Mouse (Mus musculus) brown adipose tissue, adult 24 weeks (tissue): ENCODE data around the gene Zfp618. TPM values are rescaled to one million over a fixed set of nuclear protein-coding genes. Genes with fewer than 3 reads are reported as not detected.

Experiments
- H3K27ac ChIP-seq: fragments of 200-500 bp; replicated peaks from 2 replicates; pipeline ENCODE4 v1.5.1; 2012; ENCODE audit warnings: low read depth, mild to moderate bottlenecking, low read length
- H3K4me1 ChIP-seq: fragments of 200-500 bp; 2 replicates; pipeline ENCODE4 v1.6.1; 2012; ENCODE audit warnings: low read length, mixed read lengths; ENCODE audit not compliant: control insufficient read depth, insufficient read depth, insufficient read length
- H3K4me3 ChIP-seq: fragments of 200-500 bp; 2 replicates; pipeline ENCODE4 v1.5.1; 2012; ENCODE audit warnings: low read depth, mild to moderate bottlenecking, low read length, moderate library complexity; ENCODE audit not compliant: insufficient read depth
- polyA plus RNA-seq: library from polyadenylated mRNA; stranded (reverse); fragments of >200 nt; gene quantifications from 2 replicates; pipeline ENCODE4 v1.2.4, GENCODE M21; 2012; ENCODE audit not compliant: missing spikeins, insufficient read depth, insufficient read length

The Zfp618 gene
- polyA plus RNA-seq, 1 experiment = 0.28 TPM

DNA sequence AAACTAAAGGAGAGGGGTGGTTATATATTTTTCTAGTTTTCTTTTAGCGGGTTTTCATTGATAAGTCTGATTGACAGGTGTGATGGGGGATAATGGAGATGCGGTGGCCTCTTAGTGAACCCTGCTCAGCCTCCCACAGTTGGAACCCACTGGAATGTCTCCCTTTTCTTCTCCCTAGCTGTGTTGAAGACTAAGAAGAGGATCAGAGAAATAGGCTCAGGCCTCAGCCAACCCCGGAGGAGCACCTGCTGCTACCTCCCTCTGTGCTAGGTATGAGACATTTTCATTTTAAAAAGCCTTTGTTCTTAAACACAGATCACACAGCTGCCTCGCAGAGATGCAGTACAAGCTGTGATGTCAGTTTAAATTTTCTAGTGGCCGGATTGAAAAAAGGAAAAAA lies 68.4 kb downstream of the Zfp618 start:
- Histone ChIP-seq H3K4me1 (no peaks in the 10 kb centered on the region), H3K27ac (no peak overlapping the region), H3K4me3 (no peak overlapping the region)

DNA sequence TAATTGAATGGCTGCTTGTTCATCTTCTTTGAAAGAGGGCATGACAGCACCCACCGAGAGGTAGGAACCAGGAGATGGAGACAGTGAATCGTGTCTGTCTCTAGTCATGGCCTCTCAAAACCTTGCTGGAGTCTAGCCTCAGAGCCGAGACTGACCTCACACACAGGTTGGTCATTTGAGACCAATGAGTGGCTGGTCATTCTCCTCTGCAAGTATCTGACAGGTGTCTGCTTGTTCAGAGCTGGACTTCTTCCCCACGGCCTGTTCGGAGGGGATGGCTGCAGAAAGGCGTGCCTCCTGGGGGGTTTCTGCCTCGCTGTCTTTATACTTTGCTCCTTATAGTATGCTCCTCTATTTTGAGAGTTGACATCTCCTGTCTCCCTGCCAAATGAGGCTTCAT lies 70.6 kb downstream of the Zfp618 start:
- Histone ChIP-seq H3K27ac (no peak overlapping the region), H3K4me1 (no peaks in the 10 kb centered on the region), H3K4me3 (no peak overlapping the region)

DNA sequence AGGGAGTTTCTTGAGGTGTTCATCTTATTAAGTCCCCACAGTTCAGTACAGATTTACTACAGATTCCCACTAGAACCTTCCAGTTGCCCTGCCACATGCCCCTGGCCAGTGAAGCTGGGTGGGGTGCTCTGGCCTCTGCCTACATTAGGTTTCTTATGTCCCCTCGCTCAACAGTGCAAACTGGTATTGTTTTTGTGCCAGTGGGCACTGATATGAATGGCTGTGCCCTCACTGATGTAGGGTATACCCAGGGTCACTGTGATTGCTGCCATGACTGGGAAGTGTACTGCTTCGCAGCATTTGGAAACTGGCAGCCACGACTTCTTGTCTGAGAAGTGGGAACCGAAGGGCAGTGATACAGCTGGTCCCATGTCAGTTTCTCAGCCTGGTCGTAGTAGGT lies 71.4 kb downstream of the Zfp618 start:
- Histone ChIP-seq H3K27ac (no peak overlapping the region), H3K4me3 (no peak overlapping the region), H3K4me1 (no peaks in the 10 kb centered on the region)

DNA sequence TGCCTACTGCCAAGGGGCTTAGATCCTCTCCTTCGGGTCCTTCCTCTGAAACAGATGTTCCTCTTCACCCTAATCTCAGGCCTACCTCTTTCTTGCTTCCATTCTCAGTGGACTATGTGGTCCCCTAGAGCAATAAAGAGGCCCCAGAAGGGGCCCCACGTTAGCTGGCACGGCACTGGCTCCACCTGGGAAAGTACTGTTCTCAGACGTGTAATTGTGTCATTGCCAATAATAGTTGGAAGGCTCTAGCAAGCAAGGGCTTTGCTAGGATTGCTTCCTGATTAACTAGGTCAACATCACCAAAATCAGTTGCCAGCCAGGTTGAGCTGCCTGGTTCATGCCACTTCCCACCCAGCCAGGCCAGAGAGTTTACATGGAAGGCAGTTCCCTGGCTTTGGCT lies 72.2 kb downstream of the Zfp618 start:
- Histone ChIP-seq H3K4me3 (no peak overlapping the region), H3K27ac (no peak overlapping the region), H3K4me1 (no peaks in the 10 kb centered on the region)

DNA sequence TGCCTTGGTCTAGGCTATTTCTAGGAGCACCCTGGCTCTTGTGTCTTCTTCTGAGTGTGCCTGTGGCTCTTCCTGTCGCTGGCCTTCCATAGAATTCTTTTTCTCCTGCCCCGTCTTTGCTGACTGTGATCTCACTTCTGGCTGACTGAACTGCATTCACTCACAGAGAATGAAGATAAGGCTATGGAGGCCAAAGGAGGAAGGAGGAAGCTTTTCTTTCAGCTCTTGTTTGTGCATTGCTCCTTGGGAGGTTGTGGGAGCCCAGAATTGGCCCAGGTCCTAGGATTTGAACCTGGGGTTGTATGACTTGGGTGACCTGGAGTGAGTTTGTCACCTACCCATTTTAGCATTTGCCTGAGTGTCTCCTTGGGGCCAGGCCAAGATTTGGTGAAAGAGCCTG lies 72.9 kb downstream of the Zfp618 start:
- H3K4me3 ChIP-seq = no peak overlapping the region
- no peaks in the 10 kb centered on the region for H3K4me1 ChIP-seq
- no peak overlapping the region for H3K27ac ChIP-seq

DNA sequence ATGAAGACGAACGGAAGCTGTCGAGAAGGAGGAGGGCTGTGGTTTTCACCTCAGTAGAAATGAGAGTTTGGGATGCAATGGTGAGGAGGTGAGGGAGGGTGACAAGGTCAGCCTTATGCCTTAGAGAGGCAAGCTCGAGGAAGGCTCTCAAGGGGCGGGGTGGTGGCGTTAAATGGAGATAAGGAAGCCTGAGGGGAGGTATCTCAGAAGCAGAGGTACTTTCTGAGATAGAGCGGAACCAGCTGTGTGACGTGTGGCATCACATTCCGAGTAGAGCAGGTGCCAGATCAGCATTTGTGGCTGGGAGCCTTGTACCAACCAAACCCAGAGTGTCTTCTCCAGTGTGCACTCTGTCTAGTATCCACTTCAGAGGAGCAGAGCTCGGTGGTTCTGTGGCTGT lies 73.6 kb downstream of the Zfp618 start:
- no peak overlapping the region for H3K4me3 ChIP-seq
- no peaks in the 10 kb centered on the region for H3K4me1 ChIP-seq
- no peak overlapping the region for H3K27ac ChIP-seq

DNA sequence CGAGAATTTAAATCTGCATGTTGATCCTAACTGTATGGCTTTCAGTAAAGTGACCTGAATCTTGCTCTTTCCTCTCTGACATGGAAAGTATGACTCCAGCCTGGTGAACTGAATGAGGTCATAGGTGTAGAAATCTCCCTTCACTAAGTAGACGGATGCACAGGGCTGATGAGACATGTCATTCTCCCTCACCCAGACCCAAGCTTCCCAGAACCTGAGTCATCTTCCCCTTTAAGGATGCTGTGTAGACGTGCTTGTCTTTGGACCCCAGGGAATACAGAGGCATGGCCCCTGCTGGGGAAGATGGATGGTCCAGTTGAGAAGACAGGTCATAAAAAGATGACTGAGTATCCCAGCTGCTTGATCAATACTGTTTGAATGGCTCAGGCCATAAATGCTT lies 83.2 kb downstream of the Zfp618 start:
- H3K27ac ChIP-seq = no peak overlapping the region
- no peak overlapping the region for H3K4me3 ChIP-seq
- H3K4me1 ChIP-seq = no peaks in the 10 kb centered on the region

DNA sequence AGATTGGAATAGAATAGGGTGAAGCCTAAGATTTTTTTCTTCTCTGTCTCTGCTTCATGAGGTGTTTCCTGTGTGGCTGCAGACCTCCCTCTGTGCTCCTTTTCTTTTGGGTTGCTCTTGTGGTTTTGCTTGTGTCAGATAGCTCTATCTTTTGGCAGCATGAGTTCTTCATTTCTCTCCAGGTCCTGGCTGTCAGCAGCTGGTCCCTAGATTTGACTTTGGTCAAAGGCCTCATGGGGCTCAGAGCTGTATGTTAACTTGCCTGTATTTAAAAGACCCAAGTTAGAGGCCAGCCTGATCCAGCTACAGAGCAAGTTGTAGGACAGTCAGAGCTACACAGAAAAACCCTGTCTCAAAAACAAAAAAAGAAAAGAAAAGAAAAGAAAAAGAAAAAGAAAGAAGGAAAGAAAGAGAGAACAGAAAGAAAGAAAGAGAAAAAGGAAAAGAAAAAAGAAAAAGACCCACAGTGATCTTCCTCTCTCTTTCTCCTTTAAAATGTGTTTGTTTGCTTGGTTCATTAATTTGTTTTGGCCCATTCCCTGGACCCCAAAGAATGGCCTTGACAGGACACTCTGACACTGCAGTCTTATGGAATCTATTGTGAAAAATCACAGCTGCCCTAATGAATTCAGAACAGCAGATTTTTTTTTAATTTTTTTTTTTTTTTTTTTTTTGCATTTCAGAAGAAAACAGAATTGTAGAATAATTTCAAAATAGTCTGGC lies 84.4 kb downstream of the Zfp618 start:
- H3K27ac ChIP-seq = no peak overlapping the region
- no peak overlapping the region for H3K4me3 ChIP-seq
- H3K4me1 ChIP-seq = no peaks in the 10 kb centered on the region

DNA sequence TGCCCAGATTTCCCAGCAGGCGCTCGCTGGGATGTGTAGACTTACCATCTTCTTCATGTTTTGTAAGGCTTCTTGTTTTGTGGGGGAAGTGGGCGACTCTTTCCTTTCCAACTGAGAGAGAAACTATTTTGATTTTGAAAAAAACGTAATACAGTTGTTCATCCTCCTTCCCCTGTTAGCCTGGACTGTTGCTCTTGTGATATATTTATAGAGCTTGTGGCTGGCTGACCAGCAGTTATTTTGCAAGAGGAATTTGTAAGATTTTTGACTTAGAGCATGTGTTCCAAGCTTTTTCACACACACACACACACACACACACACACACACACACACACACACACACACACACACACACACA lies 84.9 kb downstream of the Zfp618 start:
- no peak overlapping the region for H3K27ac ChIP-seq
- no peaks in the 10 kb centered on the region for H3K4me1 ChIP-seq
- no peak overlapping the region for H3K4me3 ChIP-seq

DNA sequence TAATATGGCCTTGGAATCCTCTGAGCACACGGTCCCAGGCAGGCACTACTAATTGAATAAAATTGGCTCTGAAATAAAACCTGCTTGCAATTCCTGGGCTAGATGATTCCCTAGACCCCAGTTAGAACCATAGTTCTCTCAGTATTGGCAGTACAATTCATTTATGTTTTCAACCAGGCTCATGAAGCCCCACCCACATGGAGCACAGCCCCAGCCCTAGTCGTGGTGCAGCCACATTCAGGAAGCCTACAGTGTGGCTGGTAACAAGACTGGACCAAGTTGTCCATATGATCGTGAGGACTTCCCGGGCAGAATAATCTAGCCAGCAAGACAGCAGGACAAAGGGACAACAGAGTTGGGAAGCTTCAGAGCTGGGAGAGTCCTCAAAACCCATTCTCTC lies 85.6 kb downstream of the Zfp618 start:
- Histone ChIP-seq H3K4me3 (no peak overlapping the region), H3K4me1 (no peaks in the 10 kb centered on the region), H3K27ac (no peak overlapping the region)

DNA sequence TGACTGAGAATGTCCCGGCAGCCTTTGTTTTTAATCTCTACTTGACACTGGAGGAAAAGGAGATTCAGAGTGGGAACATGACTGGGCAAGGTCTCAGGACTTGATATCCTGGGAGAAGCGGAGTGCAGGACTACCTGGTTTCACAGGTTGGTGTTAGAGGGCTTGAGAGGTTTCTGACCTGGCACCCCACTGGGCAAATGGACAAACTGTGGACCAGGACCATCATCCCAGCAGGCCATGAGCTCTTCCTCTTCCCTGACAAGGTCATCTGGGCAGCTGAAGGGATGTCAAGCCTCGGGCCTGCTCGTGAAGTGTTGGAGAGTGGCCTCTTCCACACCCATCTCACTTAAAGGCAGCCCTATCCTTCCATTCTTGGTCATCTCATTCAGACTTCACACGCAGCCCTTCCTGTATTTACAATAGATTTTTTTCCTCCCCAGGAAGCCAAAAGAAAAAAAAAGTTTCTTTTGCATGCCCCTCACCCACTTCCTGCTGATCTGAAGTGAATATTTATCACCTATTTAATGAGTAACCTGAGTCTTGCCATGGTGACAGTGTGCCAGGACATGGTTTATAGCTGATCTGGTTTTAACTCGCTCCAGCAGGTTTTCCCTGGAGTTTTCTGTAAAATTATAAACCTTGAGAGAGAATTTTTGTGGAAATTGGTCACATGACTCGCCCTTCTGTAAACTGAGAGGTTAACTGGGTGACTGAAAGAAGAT lies 86.7 kb downstream of the Zfp618 start:
- H3K4me1 ChIP-seq = no peaks in the 10 kb centered on the region
- H3K27ac ChIP-seq = no peak overlapping the region
- no peak overlapping the region for H3K4me3 ChIP-seq

DNA sequence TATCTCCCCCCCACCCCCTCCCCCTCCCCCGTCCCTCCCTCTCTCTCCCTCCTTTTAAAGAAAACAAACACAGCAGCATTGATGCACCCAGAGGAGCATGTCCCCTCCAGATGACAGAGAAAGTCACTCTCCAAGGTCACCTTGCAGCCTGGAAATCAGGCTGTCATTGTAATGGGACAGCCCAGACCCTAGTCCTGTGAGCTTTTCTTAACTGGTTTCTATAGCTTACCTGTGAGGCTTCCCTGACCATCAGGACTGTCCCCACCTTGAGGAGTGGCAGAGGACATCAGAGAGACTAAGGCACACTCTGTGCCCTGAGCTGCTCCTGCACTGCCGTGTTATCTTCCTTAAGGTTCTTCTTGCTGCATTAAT lies 87.3 kb downstream of the Zfp618 start:
- Histone ChIP-seq H3K27ac (no peak overlapping the region), H3K4me1 (no peaks in the 10 kb centered on the region), H3K4me3 (no peak overlapping the region)

DNA sequence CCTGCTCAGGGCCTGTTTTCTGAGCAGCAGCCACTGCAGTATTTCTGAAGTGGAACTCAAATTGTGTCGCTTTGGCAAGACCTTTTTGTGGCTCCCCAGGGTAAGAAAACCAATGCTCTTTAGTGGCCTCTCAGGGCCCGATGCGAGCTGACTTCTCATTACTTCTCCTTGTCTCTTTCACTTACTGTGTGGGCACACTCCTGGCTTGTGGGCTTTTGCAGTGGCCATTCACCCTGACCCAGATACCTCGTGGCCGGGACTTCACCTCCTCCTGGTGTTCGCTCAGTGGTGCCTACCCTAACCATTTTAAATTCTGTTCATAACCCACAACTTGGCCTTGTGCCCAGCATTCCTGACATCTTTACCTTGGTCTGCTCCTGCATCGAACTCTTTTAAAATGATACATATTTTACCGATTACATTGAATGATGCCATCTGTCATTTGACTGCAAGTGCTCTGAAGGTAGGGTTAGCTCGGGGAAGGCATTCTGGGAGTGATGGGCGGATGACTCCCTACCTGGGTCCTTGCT lies 89.9 kb downstream of the Zfp618 start:
- Histone ChIP-seq H3K4me1 (no peaks in the 10 kb centered on the region), H3K27ac (no peak overlapping the region), H3K4me3 (no peak overlapping the region)

DNA sequence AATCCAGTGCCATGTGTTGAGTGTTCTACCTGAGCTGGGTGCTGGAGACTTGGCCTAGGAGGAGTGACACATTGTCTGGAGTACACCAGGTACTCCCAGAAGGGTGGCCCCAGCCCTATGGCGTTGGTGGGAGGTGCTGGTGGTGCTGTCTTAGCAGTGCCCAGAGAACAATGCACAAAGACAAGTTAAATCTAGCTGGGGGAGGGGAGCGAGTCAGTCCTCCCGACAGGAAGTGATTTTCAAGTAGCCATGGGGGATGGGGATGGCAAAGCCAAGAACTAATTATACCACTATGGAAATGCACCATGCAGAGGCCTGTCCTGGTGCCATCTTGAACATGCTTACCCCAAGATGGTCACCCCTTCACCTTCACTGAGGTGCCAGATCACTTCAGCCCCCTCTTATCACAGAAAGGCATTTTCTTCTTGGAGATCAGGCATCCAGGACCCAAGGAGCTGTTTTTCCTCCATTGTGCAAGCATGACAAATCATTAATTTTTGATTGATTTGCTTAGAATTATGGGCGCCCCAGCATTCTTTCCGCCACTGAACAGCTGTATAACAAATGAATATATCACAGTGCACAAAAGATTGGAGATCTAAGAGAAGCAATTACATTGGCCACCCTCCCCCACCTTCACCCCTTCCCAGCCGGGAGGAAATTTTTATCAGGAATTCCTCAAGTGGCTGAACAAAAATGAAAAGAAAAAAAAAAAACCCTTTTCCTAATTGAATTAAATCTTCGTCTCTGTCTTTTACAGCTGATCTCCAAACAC lies 91.5 kb downstream of the Zfp618 start:
- Histone ChIP-seq H3K27ac (no peak overlapping the region), H3K4me1 (no peaks in the 10 kb centered on the region), H3K4me3 (no peak overlapping the region)

DNA sequence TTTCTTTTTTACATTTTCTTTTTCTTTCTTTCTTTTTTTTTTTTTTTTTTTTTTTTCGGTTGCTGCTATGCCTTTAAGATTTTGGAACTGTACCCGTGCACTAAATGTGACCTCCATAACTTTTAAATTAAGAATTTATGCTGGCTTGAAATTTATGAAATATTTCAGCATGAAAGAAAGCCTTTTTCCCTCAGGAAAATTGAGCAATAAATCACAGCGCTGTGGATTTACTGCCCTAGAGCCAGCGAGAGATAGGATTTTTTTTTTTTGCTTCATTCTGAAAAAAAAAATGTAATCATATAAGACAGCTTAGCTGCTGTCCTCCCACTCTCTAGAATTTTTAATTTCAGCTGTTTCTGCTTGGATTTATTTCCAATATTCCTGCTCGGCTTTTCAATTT lies 92.2 kb downstream of the Zfp618 start:
- no peaks in the 10 kb centered on the region for H3K4me1 ChIP-seq
- H3K4me3 ChIP-seq = no peak overlapping the region
- H3K27ac ChIP-seq = no peak overlapping the region
